Mouse (Mus musculus) erythroblast, embryonic 14.5 days (primary cell): Measurements from ENCODE around the gene Plekhn1. TPM values are rescaled to one million over a fixed set of nuclear protein-coding genes. Genes with fewer than 3 reads are reported as not detected.
A peak's percentile ranks its signal among the peaks of the same experiment; 100 is the strongest.

Experiments
- H3K27me3 ChIP-seq: 2 replicates; pipeline ENCODE4 v1.6.1; 2012; ENCODE audit warnings: inconsistent platforms; ENCODE audit not compliant: control insufficient read depth
- H3K36me3 ChIP-seq: 2 replicates; pipeline ENCODE4 v1.6.1; 2012; ENCODE audit warnings: mild to moderate bottlenecking, inconsistent platforms; ENCODE audit not compliant: control insufficient read depth
- H3K4me1 ChIP-seq: 2 replicates; pipeline ENCODE4 v1.6.1; 2012; ENCODE audit warnings: inconsistent platforms; ENCODE audit not compliant: control insufficient read depth
- H3K4me3 ChIP-seq: replicated peaks from 2 replicates; pipeline ENCODE3; 2012; ENCODE audit warnings: moderate library complexity, mild to moderate bottlenecking, inconsistent platforms
- H3K9me3 ChIP-seq: 2 replicates; pipeline ENCODE4 v1.6.1; 2012; ENCODE audit warnings: low read length, inconsistent platforms, mixed read lengths; ENCODE audit not compliant: control insufficient read depth
- GATA1 ChIP-seq: IDR thresholded peaks from 2 replicates; pipeline ENCODE4 v1.6.1; 2012; ENCODE audit warnings: low read length, inconsistent platforms, mixed read lengths
- TAL1 ChIP-seq: IDR thresholded peaks from 3 replicates; pipeline ENCODE4 v1.6.1; 2012; ENCODE audit warnings: low read length, inconsistent platforms, mixed read lengths
- polyA plus RNA-seq: library from polyadenylated mRNA; stranded (reverse); fragments of >175 nt; gene quantifications from 2 replicates; pipeline ENCODE4 v1.2.3, GENCODE M21; 2012

The Plekhn1 gene
- polyA plus RNA-seq, 1 experiment, result 1.5 TPM

- no peak overlapping the region for H3K4me3 ChIP-seq
- no peaks in the 10 kb centered on the region; the same call in 1 of the 2 replicates for H3K9me3 ChIP-seq
- peaks cover 11% of the 10 kb centered on the region for H3K36me3 ChIP-seq
- TF ChIP-seq TAL1 (no peak), GATA1 (no peak)
- peaks cover 49% of the 10 kb centered on the region for H3K4me1 ChIP-seq
- H3K27me3 ChIP-seq, result peaks cover 37% of the 10 kb centered on the region
These were observed 42.0 kb downstream of the Plekhn1 start for GRCm38 (mm10) chr4:156192421-156193199.

- H3K4me1 ChIP-seq, result peaks cover 58% of the 10 kb centered on the region
- no peaks in the 10 kb centered on the region for H3K9me3 ChIP-seq
- TF ChIP-seq TAL1, result no peak
- no peak for TF ChIP-seq GATA1
- H3K4me3 ChIP-seq, result no peak overlapping the region
- peaks cover 13% of the 10 kb centered on the region for H3K27me3 ChIP-seq
- peaks cover 11% of the 10 kb centered on the region for H3K36me3 ChIP-seq
These were observed 45.8 kb downstream of the Plekhn1 start for GRCm38 (mm10) chr4:156188811-156189323.

GRCm38 (mm10) chr4:156188162-156188810 lies 46.4 kb downstream of the Plekhn1 start:
- H3K4me3 ChIP-seq, result no peak overlapping the region
- no peaks in the 10 kb centered on the region for H3K9me3 ChIP-seq
- H3K27me3 ChIP-seq, result peaks cover 9% of the 10 kb centered on the region
- TF ChIP-seq TAL1, result no peak
- no peak for TF ChIP-seq GATA1
- H3K4me1 ChIP-seq, result peaks cover 61% of the 10 kb centered on the region
- H3K36me3 ChIP-seq, result peaks cover 11% of the 10 kb centered on the region

GRCm38 (mm10) chr4:156185950-156186850 lies 48.5 kb downstream of the Plekhn1 start:
- H3K36me3 ChIP-seq, result peaks cover 6% of the 10 kb centered on the region
- no peaks in the 10 kb centered on the region for H3K9me3 ChIP-seq
- peaks cover 46% of the 10 kb centered on the region for H3K4me1 ChIP-seq
- peaks cover 9% of the 10 kb centered on the region for H3K27me3 ChIP-seq
- peak overlapping the region; percentile 52 for H3K4me3 ChIP-seq
- TF ChIP-seq TAL1, result no peak
- TF ChIP-seq GATA1, result no peak

- Histone ChIP-seq H3K4me1 (peaks cover 46% of the 10 kb centered on the region), H3K4me3 (peak overlapping the region; percentile 52)
These were observed 49.2 kb downstream of the Plekhn1 start for GRCm38 (mm10) chr4:156185456-156185949.

GRCm38 (mm10) chr4:156184291-156184954 lies 50.2 kb downstream of the Plekhn1 start:
- no peaks in the 10 kb centered on the region; the same call in 1 of the 2 replicates for H3K36me3 ChIP-seq
- H3K27me3 ChIP-seq, result peaks cover 9% of the 10 kb centered on the region
- peaks cover 43% of the 10 kb centered on the region for H3K4me1 ChIP-seq
- no peak overlapping the region for H3K4me3 ChIP-seq
- TF ChIP-seq GATA1, result no peak
- TF ChIP-seq TAL1, result no peak
- H3K9me3 ChIP-seq, result no peaks in the 10 kb centered on the region

More at GRCm38 (mm10) chr4:156185456-156185949, 49.2 kb downstream of the Plekhn1 start:
- Histone ChIP-seq H3K27me3 (peaks cover 9% of the 10 kb centered on the region), H3K9me3 (no peaks in the 10 kb centered on the region), H3K36me3 (peaks cover under 1% of the 10 kb centered on the region; the same call in 1 of the 2 replicates)
- TF ChIP-seq TAL1 (no peak), GATA1 (no peak)

GRCm38 (mm10) chr4:156183747-156184146 lies 50.9 kb downstream of the Plekhn1 start:
- Histone ChIP-seq H3K4me3 (no peak overlapping the region), H3K9me3 (no peaks in the 10 kb centered on the region), H3K36me3 (peaks cover 6% of the 10 kb centered on the region), H3K4me1 (peaks cover 37% of the 10 kb centered on the region), H3K27me3 (peaks cover 9% of the 10 kb centered on the region)
- TF ChIP-seq TAL1 (no peak), GATA1 (no peak)

- H3K9me3 ChIP-seq, result no peaks in the 10 kb centered on the region
- no peaks in the 10 kb centered on the region for H3K27me3 ChIP-seq
- no peak for TF ChIP-seq GATA1
- no peak for TF ChIP-seq TAL1
- H3K36me3 ChIP-seq, result peaks cover 62% of the 10 kb centered on the region
- H3K4me3 ChIP-seq, result no peak overlapping the region
- no peaks in the 10 kb centered on the region for H3K4me1 ChIP-seq
These were observed 57.0 kb downstream of the Plekhn1 start for GRCm38 (mm10) chr4:156177630-156178029.
